Mouse (Mus musculus): ENCODE data around the gene Il13ra2.

DNA sequence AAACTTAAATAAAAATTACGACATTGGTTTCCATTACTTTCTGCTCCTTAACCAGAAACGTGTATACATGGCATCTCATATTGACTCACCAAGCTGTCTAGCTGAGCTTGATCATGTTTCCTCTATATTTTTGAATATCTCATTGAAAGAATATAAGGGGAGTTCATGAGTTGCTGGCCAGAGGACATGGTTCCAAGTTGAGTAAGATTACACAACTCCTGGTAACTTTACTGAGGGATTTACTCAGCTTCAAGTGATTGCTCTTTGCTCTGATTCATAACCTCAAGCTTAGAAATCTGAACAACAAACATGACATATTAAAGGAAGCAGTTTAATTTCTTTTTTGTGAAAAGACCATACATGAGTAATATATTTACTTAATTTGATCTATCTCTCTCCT is 6.4 kb upstream of the Il13ra2 start:
- TF ChIP-seq CTCF (IDR thresholded peaks at IDR 0.05; ENCODE audit: borderline replicate concordance, insufficient read depth, low read depth, low read length) (no peak), POLR2A (IDR thresholded peaks at IDR 0.05; ENCODE audit: borderline replicate concordance, insufficient read depth, low read length) (no peak)

Measured in cerebellum, adult 2 months (tissue).